Mouse (Mus musculus): ENCODE measurements around the gene Tprn.

Gene Tprn

DNA sequence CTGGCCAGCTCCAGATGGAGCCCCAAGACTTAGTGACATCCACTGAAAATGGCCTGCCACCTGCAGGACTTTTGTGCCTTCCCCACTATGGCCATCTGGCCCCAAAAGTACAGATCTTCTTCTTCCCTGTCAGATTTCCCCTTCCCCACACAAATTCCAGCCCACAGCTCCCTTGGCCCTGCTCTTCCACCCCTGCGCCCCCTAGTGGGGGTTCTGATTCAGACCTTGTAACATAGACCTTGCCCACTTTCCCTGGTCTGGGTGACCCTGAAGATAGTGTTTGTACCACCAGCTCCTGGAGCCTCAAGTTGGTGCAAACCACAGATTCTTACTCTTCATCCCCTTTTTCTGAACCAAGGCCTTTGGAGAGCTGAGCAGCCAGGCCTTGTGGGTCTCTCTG, 30.4 kb downstream of the Tprn start:
- DNase-seq (ENCODE audit: low read depth): peak; percentile 51

DNA sequence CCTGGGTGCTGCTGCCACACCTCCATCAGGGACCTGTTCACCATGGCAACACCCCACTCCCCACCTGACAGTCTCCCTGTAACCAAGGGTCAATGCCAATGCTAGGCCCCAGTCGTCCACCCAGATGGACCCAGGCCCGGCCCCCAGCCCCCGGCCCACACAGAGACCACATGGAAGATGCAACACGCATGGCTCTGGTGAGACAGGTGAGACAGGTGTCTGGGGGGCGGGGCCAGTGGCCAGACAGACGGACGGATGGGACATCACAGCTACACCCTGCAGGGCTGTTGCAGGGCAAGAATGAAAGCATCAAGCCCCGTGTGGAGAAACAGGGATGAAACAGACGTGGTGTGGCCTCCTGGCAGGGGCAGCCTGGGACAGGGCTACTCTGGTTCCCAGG, 31.3 kb downstream of the Tprn start:
- DNase-seq (ENCODE audit: low read depth): no peak

DNA sequence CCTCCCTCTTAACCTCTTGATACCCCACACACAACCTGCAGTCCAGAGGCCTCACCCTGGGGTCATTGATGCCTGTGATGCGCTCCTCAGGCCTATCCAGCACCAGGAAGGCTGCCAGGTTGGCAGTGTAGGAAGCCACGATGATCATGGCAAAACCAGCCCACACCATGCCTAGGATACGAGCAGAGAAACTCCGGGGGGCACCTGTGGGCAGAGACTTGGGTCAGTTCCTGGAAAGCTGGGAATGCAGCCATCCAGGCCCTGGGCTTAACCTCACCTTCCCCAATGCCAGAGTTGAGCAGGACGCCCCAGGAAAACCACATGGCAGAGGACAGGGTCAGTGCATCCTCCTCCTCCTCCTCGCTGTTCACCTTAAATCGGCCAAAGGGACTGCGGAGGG, 34.7 kb downstream of the Tprn start:
- no peak for DNase-seq (ENCODE audit: low read depth)

DNA sequence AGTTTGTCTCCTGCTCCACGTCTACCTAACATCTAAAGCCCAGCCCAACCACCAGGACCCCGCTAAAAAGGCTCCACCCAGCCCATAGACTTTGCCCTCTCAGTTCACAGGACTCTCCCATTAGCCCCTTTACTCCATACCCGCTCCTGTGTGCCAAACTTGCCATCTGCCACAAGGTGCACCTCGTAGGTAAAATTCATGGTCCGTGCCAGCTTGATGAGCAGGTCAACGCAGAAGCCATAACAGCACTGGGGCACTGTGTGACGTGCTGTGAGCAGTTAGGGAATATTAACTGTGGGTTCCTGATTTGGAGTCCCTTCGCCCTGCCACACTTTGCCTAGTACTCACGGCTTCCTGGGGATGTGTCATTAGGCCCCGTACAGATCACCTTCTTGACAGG, 35.6 kb downstream of the Tprn start:
- no peak for DNase-seq (ENCODE audit: low read depth)

DNA sequence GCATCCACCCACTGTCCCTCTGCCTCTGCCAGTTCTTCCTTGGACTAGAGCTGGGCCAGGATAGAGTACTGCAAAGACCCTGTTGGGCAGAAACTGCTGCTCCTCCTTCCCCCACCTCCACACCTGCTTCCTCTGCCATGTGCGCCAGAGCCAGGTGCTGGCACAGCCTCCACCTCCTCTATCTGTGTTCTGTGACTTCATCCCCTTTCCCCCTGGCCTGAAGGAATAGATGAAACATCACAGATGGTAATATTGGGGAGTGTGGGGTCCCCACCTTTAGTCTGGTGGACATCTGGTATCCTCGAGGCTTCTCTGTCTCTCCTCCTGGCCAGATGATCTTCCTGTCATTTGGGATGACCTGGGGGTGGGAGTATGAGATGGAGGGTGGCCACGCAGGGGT, 41.0 kb downstream of the Tprn start:
- DNase-seq (ENCODE audit: low read depth): no peak

DNA sequence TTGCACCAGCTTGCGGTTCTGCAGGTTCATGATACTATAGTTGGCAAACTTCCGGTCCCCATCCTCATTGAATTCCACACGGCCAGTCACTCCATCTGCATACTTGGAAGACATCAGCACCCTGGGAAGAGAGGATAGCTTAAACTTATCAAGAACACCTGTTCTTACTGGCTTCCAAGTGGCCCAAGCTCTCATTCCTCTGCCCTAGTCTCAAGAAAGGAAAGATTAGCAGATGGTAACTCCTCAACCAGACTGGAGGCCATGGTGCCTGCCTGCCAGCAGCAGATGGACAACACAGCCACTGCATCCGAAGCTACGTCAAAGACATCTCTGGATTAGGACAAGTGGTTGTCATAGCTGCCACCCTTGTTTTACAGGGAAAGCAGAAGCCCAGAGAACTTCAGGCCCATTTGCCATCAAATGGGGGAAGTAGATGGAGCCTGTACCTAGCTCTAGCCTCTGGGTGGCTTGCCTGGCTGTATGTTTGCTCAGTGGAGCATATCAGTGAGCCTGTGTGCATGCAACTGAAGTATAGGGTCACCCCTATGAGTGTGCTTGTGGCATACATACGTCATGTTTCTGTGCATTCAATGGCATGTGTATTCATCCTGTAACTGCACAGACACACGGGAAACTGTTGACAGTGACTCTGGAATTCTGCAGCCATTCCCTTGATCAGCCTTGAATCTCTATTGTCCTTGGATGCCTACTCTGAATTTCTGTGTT, 41.7 kb downstream of the Tprn start:
- DNase-seq (ENCODE audit: low read depth): no peak

DNA sequence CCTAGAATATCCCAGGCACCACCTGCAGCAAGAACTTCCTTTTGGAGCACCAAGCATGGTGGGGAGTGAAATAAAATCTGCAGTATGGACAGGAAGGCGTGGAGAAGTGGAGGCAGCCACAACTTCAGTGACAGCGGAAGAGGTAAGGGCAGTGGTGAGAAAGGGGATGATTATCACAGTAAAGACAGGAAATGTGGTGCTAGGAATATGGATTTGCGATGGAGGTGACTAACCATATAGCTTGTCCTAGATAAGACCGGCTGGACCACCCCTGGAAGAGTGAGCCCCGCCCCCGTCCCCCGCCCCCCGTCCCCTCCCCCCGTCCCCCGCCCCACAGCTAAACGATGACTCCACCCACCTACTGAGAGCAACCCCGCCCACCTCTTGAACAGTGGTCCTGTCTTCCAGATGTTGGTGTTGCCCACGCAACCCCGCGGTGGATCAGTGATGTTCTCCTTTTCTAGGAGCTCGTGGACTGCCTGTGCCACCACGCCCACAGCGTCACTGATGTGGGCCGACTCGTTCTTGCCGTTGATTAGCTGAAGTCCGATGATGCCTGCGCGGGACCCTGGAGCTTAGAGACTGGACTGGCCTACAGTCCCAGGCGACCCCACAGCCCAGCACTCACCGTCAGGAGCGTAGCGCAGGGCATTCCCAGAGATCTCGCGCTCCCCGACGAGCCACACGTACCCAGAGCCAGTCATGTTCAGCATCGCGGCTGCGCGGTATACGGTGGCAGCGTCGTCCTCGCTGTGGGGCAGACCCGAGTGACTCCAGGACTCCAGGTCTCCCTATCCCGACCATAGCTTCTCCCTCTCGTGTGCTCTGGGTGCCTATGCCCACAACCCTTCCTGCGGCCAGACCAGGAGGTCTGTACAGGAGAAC, 42.5 kb downstream of the Tprn start:
- no peak for DNase-seq (ENCODE audit: low read depth)

DNA sequence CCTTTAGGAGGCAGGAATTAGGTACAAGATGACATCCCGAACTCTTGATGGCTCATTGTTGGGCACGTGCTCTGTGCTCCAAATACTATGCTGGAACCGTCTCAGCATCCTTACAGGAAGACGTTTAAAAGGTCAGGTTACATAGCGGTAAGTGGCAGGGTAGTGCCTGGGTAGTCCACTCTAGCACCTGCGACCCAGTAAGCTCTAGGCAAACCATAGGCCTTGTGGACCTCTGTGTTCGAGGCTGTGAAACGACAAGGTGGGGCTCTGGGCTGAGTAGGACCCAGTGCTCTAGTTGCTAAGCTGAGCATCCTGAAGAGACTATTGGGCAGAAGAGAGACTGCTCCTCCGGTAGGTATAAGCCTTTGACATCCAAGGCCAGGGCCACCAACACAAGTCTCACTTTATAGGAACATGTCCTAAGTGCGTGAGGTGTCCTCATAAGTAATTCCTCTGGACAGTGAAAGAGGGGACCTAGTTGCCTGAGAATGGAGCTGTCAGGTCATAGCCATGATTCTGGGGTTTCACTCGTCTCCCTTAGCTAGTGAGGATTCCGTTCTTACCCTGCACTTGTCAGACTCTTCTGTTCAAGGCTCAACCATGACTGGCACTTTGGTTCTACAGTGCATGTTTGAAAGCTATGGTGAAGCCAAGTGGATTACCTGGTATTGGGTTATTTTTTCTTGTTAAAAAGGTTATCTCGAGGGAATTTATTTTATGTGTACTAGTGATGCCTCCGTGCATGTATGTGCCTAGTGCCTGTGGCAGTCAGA, 43.4 kb downstream of the Tprn start:
- DNase-seq (ENCODE audit: low read depth): no peak

DNA sequence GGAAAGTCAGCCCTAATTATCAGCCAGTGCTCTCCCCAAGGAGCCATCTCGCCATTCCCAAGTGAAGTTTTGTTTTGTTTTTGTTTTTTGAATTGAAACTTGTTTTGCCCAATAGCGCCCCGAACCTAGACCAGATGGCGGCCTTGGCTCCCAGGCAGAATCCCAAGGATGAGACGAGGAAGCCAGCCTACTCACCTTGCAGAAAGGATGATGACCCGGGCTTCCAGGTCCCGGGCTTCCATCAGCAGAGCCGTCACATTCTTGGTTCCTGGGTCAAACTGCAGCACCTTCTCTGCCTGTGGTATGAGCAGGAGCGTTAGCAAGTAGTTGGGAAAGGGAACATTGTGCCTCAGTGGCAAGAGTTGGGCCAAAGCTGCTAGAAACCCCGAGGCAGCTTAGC, 47.8 kb downstream of the Tprn start:
- DNase-seq (ENCODE audit: low read depth): no peak

DNA sequence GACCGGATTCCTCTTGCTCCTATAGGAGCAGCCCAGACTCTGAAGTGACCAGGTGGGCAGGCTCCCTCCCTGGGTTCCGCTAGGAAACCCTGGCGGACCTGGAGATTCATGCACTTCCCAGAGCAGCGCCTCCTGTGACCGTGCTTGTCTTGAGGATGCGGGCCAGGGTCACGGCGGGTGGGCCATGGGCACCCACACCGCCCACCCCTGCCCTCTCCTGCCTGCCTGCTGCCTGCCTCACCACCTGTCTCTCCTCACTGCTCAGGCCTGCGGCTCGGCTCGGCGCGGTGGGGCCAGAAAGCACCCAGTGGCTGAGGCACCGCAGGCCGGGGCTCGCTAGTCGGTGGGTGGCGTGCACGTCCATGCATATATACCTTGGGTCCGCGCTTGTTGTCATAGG, 48.6 kb downstream of the Tprn start:
- no peak for DNase-seq (ENCODE audit: low read depth)

DNA sequence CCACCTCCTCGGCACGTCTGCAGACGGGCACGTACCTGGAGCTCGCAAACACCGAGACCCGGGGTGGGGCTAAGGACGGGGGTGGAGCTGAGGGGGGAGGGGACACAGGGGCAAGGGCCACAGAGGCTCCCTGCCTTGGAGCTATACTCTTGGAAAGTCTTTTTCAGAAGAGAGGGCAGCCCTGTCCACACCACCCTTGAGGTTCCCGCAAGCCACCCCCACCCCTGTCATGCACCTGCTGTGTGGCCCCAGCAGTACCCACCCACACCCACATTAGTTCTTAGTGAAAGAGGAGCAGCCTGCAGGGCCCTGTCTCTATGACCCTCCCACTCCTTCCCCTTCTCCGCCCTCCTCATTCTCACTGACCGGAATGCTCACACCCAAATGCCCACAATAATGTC, 49.1 kb downstream of the Tprn start:
- DNase-seq (ENCODE audit: low read depth): no peak

DNA sequence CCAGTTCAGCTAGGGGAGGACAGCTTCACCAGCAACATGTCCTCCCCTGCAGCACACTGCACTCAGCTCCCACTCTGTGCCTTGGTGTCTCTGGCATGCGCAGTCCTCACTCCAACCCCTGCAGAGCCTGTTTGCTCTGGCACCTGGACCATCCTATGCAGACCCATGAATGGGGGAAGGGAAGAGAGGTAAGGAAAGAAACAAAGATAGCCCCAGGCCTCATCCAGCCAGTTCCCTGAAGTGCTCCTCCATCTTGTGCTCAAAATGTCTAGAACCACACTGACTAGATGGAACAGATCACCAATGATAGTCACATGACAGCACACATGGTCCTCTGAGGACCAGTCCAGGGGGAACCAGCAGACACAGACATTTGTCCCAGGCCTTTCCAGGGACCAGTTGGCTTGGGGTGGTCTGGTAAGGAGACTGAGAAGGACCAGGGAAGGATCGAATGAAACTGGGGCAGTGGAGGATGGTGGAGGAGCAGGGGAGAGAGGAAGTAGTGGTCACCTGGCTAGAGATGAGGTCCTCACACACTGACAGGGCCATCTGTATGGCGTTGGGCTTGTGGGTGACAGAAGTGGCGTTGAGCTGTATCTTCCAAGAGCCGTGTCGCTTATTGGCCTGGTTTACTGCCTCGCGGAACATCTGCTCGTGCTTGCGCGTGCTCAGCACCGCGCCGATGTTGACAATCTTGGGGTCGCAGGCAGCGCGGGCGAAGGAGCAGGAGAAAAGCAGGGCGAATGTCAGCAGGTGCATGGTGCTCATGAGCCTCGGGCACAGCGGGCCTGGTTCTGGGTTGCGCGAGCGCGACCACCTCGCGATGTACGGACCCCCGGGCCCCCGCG, 55.9 kb downstream of the Tprn start:
- no peak for DNase-seq (ENCODE audit: low read depth)

DNA sequence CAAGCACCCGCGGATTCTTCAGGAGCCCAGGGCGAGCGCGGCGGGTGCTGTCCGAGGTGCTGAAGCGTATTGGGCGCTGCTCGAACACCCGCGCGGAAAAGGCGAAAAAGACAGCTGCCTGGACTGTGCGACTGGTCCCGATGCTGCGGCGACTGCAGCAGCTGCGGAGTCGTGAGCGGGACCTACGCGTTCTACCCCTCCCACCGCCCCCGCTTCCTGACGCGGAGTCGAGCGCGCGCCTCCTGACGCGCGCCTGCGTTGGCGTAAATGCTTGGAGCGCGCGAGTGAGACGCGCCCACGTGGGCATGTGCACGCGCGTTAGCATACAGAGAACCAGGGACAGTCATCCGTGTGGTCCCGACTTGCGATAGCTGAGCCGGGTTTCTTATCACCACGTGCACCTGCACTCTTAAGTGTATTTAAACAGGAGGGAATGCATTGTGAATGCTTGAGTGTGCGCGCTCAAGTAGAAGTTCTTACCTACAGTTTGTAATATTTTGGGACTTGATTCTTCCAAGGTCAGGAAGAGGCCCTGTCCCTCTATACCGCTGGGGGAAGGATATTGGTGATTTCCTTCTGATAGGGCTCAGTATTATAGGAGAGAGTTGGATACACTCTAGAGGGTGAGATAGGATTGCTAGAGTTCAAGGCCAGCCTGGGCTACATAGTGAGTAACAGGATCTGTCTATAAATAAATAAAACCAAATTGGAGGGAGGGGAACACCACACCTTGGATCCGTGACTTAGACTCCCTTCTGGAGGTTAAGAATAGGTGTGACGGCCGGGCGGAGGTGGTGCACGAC, 56.8 kb downstream of the Tprn start, which contains the start of gene Grin1:
TSS of gene Grin1 (minus strand) at position 217 of the 803 bp plus-strand sequence.
- DNase-seq (ENCODE audit: low read depth): peak; percentile 55
